Mouse (Mus musculus) forebrain, embryonic 16.5 days (tissue): ENCODE data around the gene Slc22a7. TPM values are rescaled to one million over a fixed set of nuclear protein-coding genes. Genes with fewer than 3 reads are reported as not detected.
A peak's percentile ranks its signal among the peaks of the same experiment; 100 is the strongest.

Experiments used
- ATAC-seq: fragments of 200-750 bp; cut with Nextera tagmentation; 2 replicates; pipeline ENCODE4 v1.8.0; 2017; ENCODE audit warnings: mild to moderate bottlenecking, moderate library complexity
- H3K27ac ChIP-seq: fragments of 300-500 bp; sonication (generic); 2 replicates; pipeline ENCODE4 v1.5.1; 2014; ENCODE audit warnings: low read length, control low read depth
- H3K27me3 ChIP-seq: fragments of 300-500 bp; sonication (generic); replicated peaks from 2 replicates; pipeline ENCODE4 v1.6.1; 2014; ENCODE audit warnings: low read length; ENCODE audit not compliant: control insufficient read depth, insufficient read depth
- H3K36me3 ChIP-seq: fragments of 300-500 bp; sonication (generic); 2 replicates; pipeline ENCODE4 v1.6.1; 2014; ENCODE audit not compliant: control insufficient read depth, insufficient read depth
- H3K4me1 ChIP-seq: fragments of 300-500 bp; sonication (generic); replicated peaks from 2 replicates; pipeline ENCODE4 v1.6.1; 2014; ENCODE audit warnings: low read length; ENCODE audit not compliant: control insufficient read depth, insufficient read depth
- H3K4me2 ChIP-seq: fragments of 300-500 bp; sonication (generic); 2 replicates; pipeline ENCODE4 v1.6.1; 2014; ENCODE audit warnings: mild to moderate bottlenecking, low read length, control low read depth
- H3K4me3 ChIP-seq: fragments of 300-500 bp; sonication (generic); replicated peaks from 2 replicates; pipeline ENCODE4 v1.5.1; 2014; ENCODE audit warnings: mild to moderate bottlenecking, low read length, control low read depth
- H3K9ac ChIP-seq: fragments of 300-500 bp; sonication (generic); replicated peaks from 2 replicates; pipeline ENCODE4 v1.6.1; 2014; ENCODE audit warnings: low read depth, low read length, control low read depth
- H3K9me3 ChIP-seq: fragments of 300-500 bp; sonication (generic); 2 replicates; pipeline ENCODE4 v1.6.1; 2016; ENCODE audit warnings: low read length; ENCODE audit not compliant: control insufficient read depth
- WGBS: fragments of 180-500 bp; shearing (Covaris S2); extraction: QIAGEN DNeasy Blood & Tissue Kit; methylation state at CpG from one replicate; pipeline ENCODE4 v1.1.7; 2014; 5-methylcytosine and 5-hydroxymethylcytosine counted together
- polyA plus RNA-seq: library from polyadenylated mRNA; unstranded; fragments of >200 nt; fragmentation: Nextera tagmentation; extraction: Ambion mirVana; gene quantifications from 2 replicates; pipeline ENCODE4 v1.2.1, GENCODE M21; 2015

Gene Slc22a7
- polyA plus RNA-seq, 1 experiment from 2014 or later = not detected

DNA sequence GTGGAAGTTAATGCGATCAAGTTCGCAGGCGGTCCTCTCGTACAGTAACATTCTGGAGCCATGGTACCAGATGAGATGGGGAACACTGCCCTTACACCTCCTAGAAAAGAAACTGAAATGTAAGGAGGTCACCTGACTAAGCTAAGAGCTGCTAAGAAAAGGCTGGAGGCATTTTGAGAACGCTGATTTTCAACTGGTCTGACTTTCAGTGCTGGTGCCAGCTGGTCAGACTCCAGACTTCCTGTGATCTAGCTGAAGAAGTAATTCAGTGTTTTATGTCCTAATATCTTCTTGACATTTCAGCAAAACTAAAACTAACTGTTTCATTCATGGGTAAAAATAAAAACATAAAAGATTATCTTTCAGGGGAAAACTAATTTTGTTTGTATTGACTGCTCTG, 19.6 kb downstream of the Slc22a7 start:
- no peak for ATAC-seq
- H3K4me1 ChIP-seq = peaks cover 5% of the 10 kb centered on the region; the same call in 1 of the 2 replicates
- no peak overlapping the region for H3K27ac ChIP-seq
- H3K36me3 ChIP-seq = peaks cover 5% of the 10 kb centered on the region
- no peaks in the 10 kb centered on the region for H3K9me3 ChIP-seq
- H3K4me2 ChIP-seq = no peak overlapping the region
- H3K27me3 ChIP-seq = no peaks in the 10 kb centered on the region
- H3K9ac ChIP-seq = no peak overlapping the region
- H3K4me3 ChIP-seq = no peak overlapping the region
- 53% methylated on average over 5 of the region's 5 CpGs for WGBS

- ATAC-seq = no peak
- Histone ChIP-seq H3K4me3 (no peak overlapping the region), H3K36me3 (peaks cover 29% of the 10 kb centered on the region), H3K9me3 (no peaks in the 10 kb centered on the region), H3K27me3 (no peaks in the 10 kb centered on the region), H3K4me2 (no peak overlapping the region), H3K27ac (no peak overlapping the region), H3K4me1 (no peaks in the 10 kb centered on the region), H3K9ac (no peak overlapping the region)
- 29% methylated on average over 3 of the region's 3 CpGs for WGBS
Observed at GRCm38 (mm10) chr17:46408478-46408877, 29.8 kb downstream of the Slc22a7 start.

- H3K4me3 ChIP-seq = no peak overlapping the region
- no peak overlapping the region for H3K4me2 ChIP-seq
- H3K27ac ChIP-seq = no peak overlapping the region
- H3K4me1 ChIP-seq = no peaks in the 10 kb centered on the region
- no peak overlapping the region for H3K9ac ChIP-seq
- no peaks in the 10 kb centered on the region for H3K9me3 ChIP-seq
- ATAC-seq = no peak
- WGBS = 91% methylated on average over 1 of the region's 1 CpGs
- no peaks in the 10 kb centered on the region for H3K27me3 ChIP-seq
- H3K36me3 ChIP-seq = peaks cover 25% of the 10 kb centered on the region
Observed at GRCm38 (mm10) chr17:46394631-46395030, 43.6 kb downstream of the Slc22a7 start.

- Histone ChIP-seq H3K9me3 (no peaks in the 10 kb centered on the region), H3K9ac (no peak overlapping the region), H3K4me2 (no peak overlapping the region), H3K4me1 (no peaks in the 10 kb centered on the region), H3K27me3 (no peaks in the 10 kb centered on the region), H3K27ac (no peak overlapping the region), H3K4me3 (no peak overlapping the region), H3K36me3 (peaks cover 14% of the 10 kb centered on the region)
- ATAC-seq = no peak
- 50% methylated on average over 2 of the region's 2 CpGs for WGBS
Observed at GRCm38 (mm10) chr17:46393012-46393411, 45.2 kb downstream of the Slc22a7 start.

GRCm38 (mm10) chr17:46388200-46388599, 50.1 kb downstream of the Slc22a7 start:
- Histone ChIP-seq H3K4me3 (no peak overlapping the region), H3K4me1 (peaks cover 13% of the 10 kb centered on the region), H3K27me3 (no peaks in the 10 kb centered on the region), H3K9ac (no peak overlapping the region), H3K4me2 (no peak overlapping the region), H3K36me3 (peaks cover 4% of the 10 kb centered on the region), H3K27ac (no peak overlapping the region), H3K9me3 (no peaks in the 10 kb centered on the region)
- no peak for ATAC-seq
- WGBS = 94% methylated on average over 3 of the region's 3 CpGs

DNA sequence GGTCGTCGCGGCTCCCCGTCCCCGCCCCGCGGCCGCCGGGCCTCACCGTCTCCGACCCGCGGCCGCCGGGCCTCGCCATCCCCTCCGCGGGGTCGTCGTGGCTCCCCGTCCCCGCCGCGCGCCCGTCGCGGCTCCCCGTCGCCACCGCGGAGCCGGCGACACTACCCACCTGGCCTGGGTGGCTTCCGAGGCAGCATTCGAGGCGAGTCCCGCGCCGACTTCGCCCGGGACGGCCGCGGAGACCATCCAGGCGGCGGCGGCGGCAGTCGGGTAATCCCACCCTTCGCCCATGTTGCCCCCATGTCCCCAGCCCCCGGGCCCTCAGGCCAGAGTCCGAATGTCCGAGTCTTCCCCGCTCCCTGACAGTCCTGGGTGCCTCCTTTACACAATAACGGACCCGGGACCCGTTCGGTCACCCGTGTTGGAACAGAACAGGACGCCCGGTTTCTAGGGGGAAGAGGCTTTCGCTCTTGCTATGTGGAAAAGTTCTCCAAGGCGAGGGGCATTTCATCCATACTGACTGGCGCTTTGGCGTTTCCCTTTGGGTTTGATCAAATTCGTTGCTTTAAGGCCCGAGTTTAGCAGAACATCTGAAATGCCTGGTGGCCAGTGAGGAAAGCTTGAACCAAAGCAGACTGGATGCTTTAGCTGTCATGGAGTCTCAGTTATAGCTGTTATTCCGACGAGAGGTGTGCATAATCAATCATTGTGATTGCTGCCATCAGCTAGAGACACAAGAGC, 54.0 kb downstream of the Slc22a7 start:
- H3K27ac ChIP-seq = peak overlapping the region; percentile 89
- WGBS = under 1% methylated on average over 70 of the region's 70 CpGs
- H3K4me1 ChIP-seq = peaks cover 13% of the 10 kb centered on the region
- H3K9ac ChIP-seq = peak overlapping the region; percentile 94
- no peak for ATAC-seq
- peaks cover under 1% of the 10 kb centered on the region; the same call in 1 of the 2 replicates for H3K36me3 ChIP-seq
- H3K4me3 ChIP-seq = peak overlapping the region; percentile 89
- no peaks in the 10 kb centered on the region for H3K27me3 ChIP-seq
- no peaks in the 10 kb centered on the region for H3K9me3 ChIP-seq
- peak overlapping the region; percentile 65 for H3K4me2 ChIP-seq

GRCm38 (mm10) chr17:46383294-46384060, 54.8 kb downstream of the Slc22a7 start, which contains the start of gene Zfp318:
TSS of gene Zfp318 (plus strand) at chr17:46383731.
- Histone ChIP-seq H3K27me3 (no peaks in the 10 kb centered on the region), H3K9ac (peak within 1 kb of the TSS; percentile 94), H3K4me3 (peak within 1 kb of the TSS; percentile 89), H3K4me2 (peak within 1 kb of the TSS; percentile 65), H3K4me1 (peaks cover 13% of the 10 kb centered on the region), H3K27ac (peak within 1 kb of the TSS; percentile 89), H3K36me3 (no peaks in the 10 kb centered on the region), H3K9me3 (no peaks in the 10 kb centered on the region)
- WGBS = under 1% methylated on average over 66 of the region's 105 CpGs
- ATAC-seq = peak; percentile 97

Other genes starting within 250 kb of the Slc22a7 start
- 10.0 and 10.2 TPM in 2 replicates for gene Polh, start 235.8 kb downstream of the Slc22a7 start, polyA plus RNA-seq
- 44.5 and 44.6 TPM in 2 replicates for gene Xpo5, start 235.7 kb downstream of the Slc22a7 start, polyA plus RNA-seq
- 87.7 and 88.1 TPM in 2 replicates for gene Polr1c, start 190.4 kb downstream of the Slc22a7 start, polyA plus RNA-seq
- gene Yipf3, start 190.4 kb downstream of the Slc22a7 start, polyA plus RNA-seq = 88.5 and 91.6 TPM in 2 replicates
- gene Lrrc73, start 184.9 kb downstream of the Slc22a7 start, polyA plus RNA-seq = 9.6 and 12.6 TPM in 2 replicates
- 31.4 and 35.5 TPM in 2 replicates for gene Tjap1, start 155.4 kb downstream of the Slc22a7 start, polyA plus RNA-seq
- 8.6 and 13.0 TPM in 2 replicates for gene Dlk2, start 141.0 kb downstream of the Slc22a7 start, polyA plus RNA-seq
- 7.2 and 8.1 TPM in 2 replicates for gene Abcc10, start 110.1 kb downstream of the Slc22a7 start, polyA plus RNA-seq
- 13.2 and 14.2 TPM in 2 replicates for gene Zfp318, start 54.7 kb downstream of the Slc22a7 start, polyA plus RNA-seq
- gene Crip3, start 9.5 kb downstream of the Slc22a7 start, polyA plus RNA-seq = 2.1 and 2.2 TPM in 2 replicates
- 5.1 and 5.6 TPM in 2 replicates for gene Ttbk1, start 49.2 kb upstream of the Slc22a7 start, polyA plus RNA-seq
- 26.0 and 26.6 TPM in 2 replicates for gene Dnph1, start 58.3 kb upstream of the Slc22a7 start, polyA plus RNA-seq
- 17.3 and 19.8 TPM in 2 replicates for gene Cul9, start 107.9 kb upstream of the Slc22a7 start, polyA plus RNA-seq
- 3.4 and 3.6 TPM in 2 replicates for gene Srf, start 117.7 kb upstream of the Slc22a7 start, polyA plus RNA-seq
- 33.9 and 36.5 TPM in 2 replicates for gene Ptk7, start 191.0 kb upstream of the Slc22a7 start, polyA plus RNA-seq
- 42.8 and 43.9 TPM in 2 replicates for gene Klc4, start 207.6 kb upstream of the Slc22a7 start, polyA plus RNA-seq
- gene Mrpl2, start 207.8 kb upstream of the Slc22a7 start, polyA plus RNA-seq = 66.1 and 74.9 TPM in 2 replicates
- 38.8 and 42.8 TPM in 2 replicates for gene Cul7, start 211.9 kb upstream of the Slc22a7 start, polyA plus RNA-seq
- 47.7 and 51.1 TPM in 2 replicates for gene Rrp36, start 235.9 kb upstream of the Slc22a7 start, polyA plus RNA-seq
- 208 and 240 TPM in 2 replicates for gene Mea1, start 240.3 kb upstream of the Slc22a7 start, polyA plus RNA-seq
- 191 and 194 TPM in 2 replicates for gene Klhdc3, start 242.5 kb upstream of the Slc22a7 start, polyA plus RNA-seq